Mouse (Mus musculus): ENCODE measurements around the gene Nipal3. TPM values are rescaled to one million over a fixed set of nuclear protein-coding genes. Genes with fewer than 3 reads are reported as not detected.

The Nipal3 gene
- polyA plus RNA-seq, 1 experiment from 2014 or later = 4.5 TPM

DNA sequence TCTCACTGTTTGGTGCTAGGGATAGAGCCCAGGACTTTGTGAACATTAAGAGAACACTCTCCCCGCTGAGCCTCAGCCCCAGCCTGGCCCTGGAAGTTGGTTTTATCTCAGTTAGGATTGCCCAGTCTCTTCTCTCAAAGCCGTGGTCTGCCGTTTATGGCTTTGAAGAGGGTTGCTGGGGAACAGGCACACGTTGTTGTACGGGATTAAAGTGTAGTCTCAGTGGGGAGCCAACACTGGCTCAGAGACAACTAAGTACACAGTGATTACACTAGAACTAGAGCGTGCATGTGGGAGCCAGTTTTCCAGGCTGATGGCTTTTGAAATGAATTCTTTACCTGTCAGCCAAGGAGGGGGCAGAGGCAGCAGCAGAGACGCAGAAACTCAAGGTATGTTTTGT is 93.0 kb downstream of the Nipal3 start:
- H3K27me3 ChIP-seq (replicated peaks; ENCODE audit: control insufficient read depth, insufficient read depth, low read length) = peaks cover 28% of the 10 kb centered on the region
- H3K27ac ChIP-seq (ENCODE audit: low read depth, low read length) = no peak overlapping the region
- no peaks in the 10 kb centered on the region for H3K9me3 ChIP-seq (ENCODE audit: control insufficient read depth, low read length)
- no peak overlapping the region for H3K9ac ChIP-seq (ENCODE audit: low read depth, low read length)
- peaks cover 25% of the 10 kb centered on the region for H3K4me1 ChIP-seq (replicated peaks; ENCODE audit: control insufficient read depth, insufficient read depth, low read length)
- H3K36me3 ChIP-seq (ENCODE audit: control insufficient read depth, insufficient read depth, low read length) = no peaks in the 10 kb centered on the region
- no peak overlapping the region for H3K4me3 ChIP-seq (ENCODE audit: low read depth, low read length)
- WGBS = 48% methylated on average over 7 of the region's 7 CpGs
- DNase-seq (ENCODE audit: low spot score) (no peak), ATAC-seq (replicated peaks; ENCODE audit: low FRiP score) (no peak)
- no peak overlapping the region for H3K4me2 ChIP-seq

DNA sequence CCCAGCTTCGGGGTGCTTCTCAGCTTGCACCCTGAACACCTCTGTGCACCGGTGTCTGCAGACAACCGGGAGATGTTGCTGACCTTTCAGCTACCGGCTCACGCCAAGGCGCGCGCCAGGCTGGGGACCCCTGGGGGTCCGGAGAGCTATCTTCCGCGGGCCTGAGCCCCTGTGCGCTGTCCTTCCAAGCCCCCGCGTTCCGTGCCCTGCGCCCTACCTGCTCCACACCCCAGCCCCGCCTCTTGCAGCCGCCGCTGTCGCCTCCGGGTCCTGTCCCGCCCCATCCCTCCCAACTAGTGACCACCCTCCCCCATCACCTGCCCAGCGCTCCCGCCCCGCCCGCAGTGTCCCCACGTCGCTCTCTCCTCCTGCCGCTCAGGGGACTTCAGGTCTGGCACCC is 96.8 kb downstream of the Nipal3 start, which contains the start of gene Ncmap:
Gene Ncmap, minus strand, starts transcription at position 237 of the 400 bp plus-strand sequence.
- Histone ChIP-seq H3K9me3 (ENCODE audit: control insufficient read depth, low read length) (no peaks in the 10 kb centered on the region), H3K4me3 (ENCODE audit: low read depth, low read length) (peak within 1 kb of the TSS; percentile 46), H3K36me3 (ENCODE audit: control insufficient read depth, insufficient read depth, low read length) (no peaks in the 10 kb centered on the region), H3K9ac (ENCODE audit: low read depth, low read length) (0 out of 2 replicates have a peak within 1 kb of the TSS, but pooled peaks have one; percentile 20), H3K27ac (ENCODE audit: low read depth, low read length) (no peak within 1 kb of the TSS), H3K4me2 (peak within 1 kb of the TSS; percentile 81), H3K27me3 (replicated peaks; ENCODE audit: control insufficient read depth, insufficient read depth, low read length) (peaks cover 43% of the 10 kb centered on the region), H3K4me1 (replicated peaks; ENCODE audit: control insufficient read depth, insufficient read depth, low read length) (peaks cover 11% of the 10 kb centered on the region)
- ATAC-seq (replicated peaks; ENCODE audit: low FRiP score) = no peak
- no peak for DNase-seq (ENCODE audit: low spot score)
- WGBS = 2% methylated on average over 29 of the region's 29 CpGs

DNA sequence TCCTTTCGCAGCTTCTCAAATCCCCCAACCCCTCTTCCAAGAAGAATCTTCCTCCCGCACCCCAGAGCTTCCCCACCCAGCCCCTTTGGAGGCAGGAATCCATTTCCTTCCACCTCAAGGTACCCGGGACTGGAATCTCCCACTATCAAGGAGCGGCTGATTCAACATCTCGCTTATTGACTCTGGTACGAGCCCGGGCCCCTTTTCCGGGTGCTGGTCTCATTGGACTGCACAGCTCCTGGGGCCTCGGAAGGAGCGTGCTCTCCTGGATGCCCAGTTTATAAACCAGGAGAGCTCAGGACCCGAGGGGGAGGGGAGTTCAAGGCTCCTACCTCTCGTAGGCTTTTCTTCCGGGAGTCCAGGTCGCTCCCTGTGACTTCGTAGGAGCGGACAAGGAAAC is 97.3 kb downstream of the Nipal3 start:
- H3K9me3 ChIP-seq (ENCODE audit: control insufficient read depth, low read length) = no peaks in the 10 kb centered on the region
- H3K9ac ChIP-seq (ENCODE audit: low read depth, low read length) = no peak overlapping the region
- ATAC-seq (replicated peaks; ENCODE audit: low FRiP score) (no peak), DNase-seq (ENCODE audit: low spot score) (no peak)
- 6% methylated on average over 16 of the region's 16 CpGs for whole genome bisulfite sequencing
- H3K4me3 ChIP-seq (ENCODE audit: low read depth, low read length) = peak overlapping the region; percentile 46
- H3K27me3 ChIP-seq (replicated peaks; ENCODE audit: control insufficient read depth, insufficient read depth, low read length) = peaks cover 43% of the 10 kb centered on the region
- H3K36me3 ChIP-seq (ENCODE audit: control insufficient read depth, insufficient read depth, low read length) = no peaks in the 10 kb centered on the region
- peaks cover 11% of the 10 kb centered on the region for H3K4me1 ChIP-seq (replicated peaks; ENCODE audit: control insufficient read depth, insufficient read depth, low read length)
- H3K4me2 ChIP-seq = peak overlapping the region; percentile 81
- H3K27ac ChIP-seq (ENCODE audit: low read depth, low read length) = no peak overlapping the region

DNA sequence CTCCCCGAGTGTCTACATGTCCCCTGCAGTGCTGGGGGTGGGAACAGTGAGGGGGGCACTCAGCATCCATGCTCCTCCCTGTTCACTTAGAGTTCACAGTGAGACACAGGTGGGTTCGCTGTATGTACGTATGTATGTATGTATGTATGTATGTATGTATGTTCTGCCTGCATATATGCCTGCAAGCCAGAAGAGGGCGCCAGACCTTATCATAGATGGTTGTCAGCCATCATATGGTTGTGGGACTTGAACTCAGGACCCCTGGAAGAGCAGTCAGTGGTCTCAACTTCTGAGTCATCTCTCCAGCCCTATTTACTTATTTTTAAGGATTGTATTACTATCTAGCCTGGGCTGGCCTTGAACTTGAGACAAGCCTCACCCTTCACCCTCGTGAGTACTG is 98.5 kb downstream of the Nipal3 start:
- H3K36me3 ChIP-seq (ENCODE audit: control insufficient read depth, insufficient read depth, low read length) = no peaks in the 10 kb centered on the region
- H3K9me3 ChIP-seq (ENCODE audit: control insufficient read depth, low read length) = no peaks in the 10 kb centered on the region
- ATAC-seq (replicated peaks; ENCODE audit: low FRiP score) (no peak), DNase-seq (ENCODE audit: low spot score) (no peak)
- no peak overlapping the region for H3K27ac ChIP-seq (ENCODE audit: low read depth, low read length)
- WGBS = 89% methylated on average over 5 of the region's 5 CpGs
- H3K27me3 ChIP-seq (replicated peaks; ENCODE audit: control insufficient read depth, insufficient read depth, low read length) = peaks cover 43% of the 10 kb centered on the region
- no peak overlapping the region for H3K4me2 ChIP-seq
- H3K9ac ChIP-seq (ENCODE audit: low read depth, low read length) = no peak overlapping the region
- peaks cover 11% of the 10 kb centered on the region for H3K4me1 ChIP-seq (replicated peaks; ENCODE audit: control insufficient read depth, insufficient read depth, low read length)
- no peak overlapping the region for H3K4me3 ChIP-seq (ENCODE audit: low read depth, low read length)

MicroRNAs within 50 kb of the gene (microRNA counts, 519-probe panel; counts per million panel counts)
- not detected for microRNA mmu-miR-700

Small RNAs within 50 kb of the gene (microRNA-seq; reads per million reads assigned to microRNA genes)
- gene Gm25317 (ENCODE audit: borderline number of aligned reads) (not detected), gene Mir700 (ENCODE audit: borderline number of aligned reads) (110 reads per million, percentile 50 among the genes with 10 or more reads in this experiment)

Other genes with a start within 250 kb of the Nipal3 start
- 149 and 176 TPM in 2 replicates for gene Clic4, start 222.2 kb downstream of the Nipal3 start, polyA plus RNA-seq (2014; fragmentation: Nextera tagmentation; extraction: Ambion mirVana)
- gene Srrm1, start 141.7 kb downstream of the Nipal3 start, polyA plus RNA-seq (2014; fragmentation: Nextera tagmentation; extraction: Ambion mirVana) = 191 and 195 TPM in 2 replicates
- gene Ncmap, start 96.8 kb downstream of the Nipal3 start, polyA plus RNA-seq (2014; fragmentation: Nextera tagmentation; extraction: Ambion mirVana) = 0.86 TPM in 1 of 2 replicates, not detected in the other
- gene Rcan3, start 61.2 kb downstream of the Nipal3 start, polyA plus RNA-seq (2014; fragmentation: Nextera tagmentation; extraction: Ambion mirVana) = 8.6 and 9.2 TPM in 2 replicates
- 0.15 and 0.47 TPM in 2 replicates for gene Stpg1, start 248 bp downstream of the Nipal3 start, polyA plus RNA-seq (2014; fragmentation: Nextera tagmentation; extraction: Ambion mirVana)
- gene Grhl3, start 78.6 kb upstream of the Nipal3 start, polyA plus RNA-seq (2014; fragmentation: Nextera tagmentation; extraction: Ambion mirVana) = 2.7 and 3.7 TPM in 2 replicates
- 0.07 and 0.13 TPM in 2 replicates for gene Ifnlr1, start 191.2 kb upstream of the Nipal3 start, polyA plus RNA-seq (2014; fragmentation: Nextera tagmentation; extraction: Ambion mirVana)
- gene Il22ra1, start 233.1 kb upstream of the Nipal3 start, polyA plus RNA-seq (2014; fragmentation: Nextera tagmentation; extraction: Ambion mirVana) = 0.10 and 0.49 TPM in 2 replicates

Data from liver, embryonic 11.5 days (tissue).